Mouse (Mus musculus) bone marrow macrophage, adult 2 months (primary cell): ENCODE measurements around the gene Sspn.

ENCODE experiments used
- CTCF ChIP-seq: IDR thresholded peaks from 2 replicates; pipeline ENCODE4 v1.5.1; 2012; ENCODE audit warnings: low read depth, mild to moderate bottlenecking, low read length, moderate library complexity
- POLR2A ChIP-seq: IDR thresholded peaks from 2 replicates; pipeline ENCODE4 v1.6.1; 2012; ENCODE audit warnings: mild to moderate bottlenecking, low read depth, low read length, borderline replicate concordance

GRCm38 (mm10) chr6:145916401-145916800 lies 15.0 kb upstream of the Sspn start:
- TF ChIP-seq CTCF (no peak), POLR2A (no peak)
